Mouse (Mus musculus) neural tube, embryonic 14.5 days (tissue): ENCODE measurements around the gene Snx14. TPM values are rescaled to one million over a fixed set of nuclear protein-coding genes. Genes with fewer than 3 reads are reported as not detected.

Source experiments
- ATAC-seq: fragments of 200-750 bp; cut with Nextera tagmentation; 2 replicates; pipeline ENCODE4 v1.8.0; 2017; ENCODE audit warnings: low read depth, mild to moderate bottlenecking, moderate TSS enrichment, moderate library complexity
- H3K27ac ChIP-seq: fragments of 300-500 bp; sonication (generic); 2 replicates; pipeline ENCODE4 v1.5.1; 2014; ENCODE audit warnings: low read depth, mild to moderate bottlenecking, control low read depth, low read length, moderate library complexity, mixed read lengths
- H3K27me3 ChIP-seq: fragments of 300-500 bp; sonication (generic); 2 replicates; pipeline ENCODE4 v1.6.1; 2014; ENCODE audit warnings: low read length; ENCODE audit not compliant: control insufficient read depth, insufficient read depth
- H3K36me3 ChIP-seq: fragments of 300-500 bp; sonication (generic); 2 replicates; pipeline ENCODE4 v1.6.1; 2014; ENCODE audit warnings: low read length, mixed read lengths; ENCODE audit not compliant: control insufficient read depth, insufficient read depth
- H3K4me1 ChIP-seq: fragments of 300-500 bp; sonication (generic); 2 replicates; pipeline ENCODE4 v1.6.1; 2014; ENCODE audit warnings: low read length; ENCODE audit not compliant: control insufficient read depth, insufficient read depth
- H3K4me2 ChIP-seq: fragments of 300-500 bp; sonication (generic); 2 replicates; pipeline ENCODE4 v1.6.1; 2014; ENCODE audit warnings: mild to moderate bottlenecking, low read depth, low read length, control low read depth
- H3K4me3 ChIP-seq: fragments of 300-500 bp; sonication (generic); 2 replicates; pipeline ENCODE4 v1.5.1; 2014; ENCODE audit warnings: low read depth, low read length, control low read depth, mixed read lengths
- H3K9ac ChIP-seq: fragments of 300-500 bp; sonication (generic); replicated peaks from 2 replicates; pipeline ENCODE4 v1.6.1; 2014; ENCODE audit warnings: low read depth, mild to moderate bottlenecking, control low read depth, low read length, mixed read lengths
- H3K9me3 ChIP-seq: fragments of 300-500 bp; sonication (generic); 2 replicates; pipeline ENCODE4 v1.6.1; 2016; ENCODE audit warnings: low read length; ENCODE audit not compliant: control insufficient read depth
- WGBS: fragments of 180-500 bp; shearing (Covaris S2); extraction: QIAGEN DNeasy Blood & Tissue Kit; methylation state at CpG from one replicate; pipeline ENCODE4 v1.1.7; 2014; 5-methylcytosine and 5-hydroxymethylcytosine counted together
- polyA plus RNA-seq: library from polyadenylated mRNA; unstranded; fragments of >200 nt; fragmentation: Nextera tagmentation; extraction: Ambion mirVana; gene quantifications from 2 replicates; pipeline ENCODE4 v1.2.1, GENCODE M21; 2014

The Snx14 gene
- polyA plus RNA-seq, 1 experiment from 2014 or later, result 34.9 TPM

DNA sequence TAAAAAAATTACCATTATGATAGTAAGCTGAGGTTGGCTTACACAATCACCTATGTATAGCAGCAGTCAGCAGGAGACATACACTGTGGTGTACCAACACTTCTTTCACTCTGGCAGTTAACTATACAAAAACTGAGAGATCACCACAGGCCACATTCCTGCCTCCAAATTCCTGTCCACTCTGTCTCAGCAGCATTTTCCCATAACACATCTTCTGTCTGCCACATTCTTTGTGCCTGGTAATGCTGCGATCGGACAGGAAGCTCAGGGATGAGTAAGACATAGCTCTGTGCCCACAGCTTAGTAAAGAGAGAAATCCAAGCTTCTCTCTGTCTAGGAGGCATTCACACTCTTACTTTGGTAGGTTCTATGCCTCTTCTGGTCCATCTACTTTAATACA, 65.8 kb downstream of the Snx14 start:
- no peak overlapping the region for H3K27ac ChIP-seq
- no peak for ATAC-seq
- no peaks in the 10 kb centered on the region for H3K36me3 ChIP-seq
- 89% methylated on average over 2 of the region's 2 CpGs for whole genome bisulfite sequencing
- H3K4me1 ChIP-seq, result no peaks in the 10 kb centered on the region
- no peaks in the 10 kb centered on the region for H3K9me3 ChIP-seq
- no peak overlapping the region for H3K9ac ChIP-seq
- H3K27me3 ChIP-seq, result no peaks in the 10 kb centered on the region
- no peak overlapping the region for H3K4me2 ChIP-seq
- no peak overlapping the region for H3K4me3 ChIP-seq

DNA sequence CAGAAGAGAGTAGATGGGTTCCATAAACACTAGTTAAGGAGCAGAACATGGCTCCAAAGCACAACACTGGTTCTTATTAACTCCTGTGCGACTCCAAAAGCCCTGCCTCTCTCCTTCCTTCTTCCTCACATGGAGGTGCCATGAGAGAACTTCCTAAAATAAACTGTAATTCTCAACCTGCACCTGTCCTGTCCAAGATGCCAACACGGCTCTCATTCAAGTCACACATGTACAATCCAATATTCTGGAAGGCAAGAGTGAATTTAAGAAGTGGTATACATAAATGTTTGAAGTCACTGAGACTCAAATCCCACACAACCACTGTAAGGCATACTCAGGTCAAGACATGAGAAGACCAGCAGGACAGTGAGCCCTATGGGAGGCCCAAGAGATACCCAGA, 67.6 kb downstream of the Snx14 start:
- Histone ChIP-seq H3K4me1 (no peaks in the 10 kb centered on the region), H3K27me3 (no peaks in the 10 kb centered on the region), H3K9ac (no peak overlapping the region), H3K27ac (no peak overlapping the region), H3K4me2 (no peak overlapping the region), H3K36me3 (no peaks in the 10 kb centered on the region), H3K9me3 (no peaks in the 10 kb centered on the region), H3K4me3 (no peak overlapping the region)
- ATAC-seq, result no peak
- 95% methylated on average over 2 of the region's 2 CpGs for WGBS

DNA sequence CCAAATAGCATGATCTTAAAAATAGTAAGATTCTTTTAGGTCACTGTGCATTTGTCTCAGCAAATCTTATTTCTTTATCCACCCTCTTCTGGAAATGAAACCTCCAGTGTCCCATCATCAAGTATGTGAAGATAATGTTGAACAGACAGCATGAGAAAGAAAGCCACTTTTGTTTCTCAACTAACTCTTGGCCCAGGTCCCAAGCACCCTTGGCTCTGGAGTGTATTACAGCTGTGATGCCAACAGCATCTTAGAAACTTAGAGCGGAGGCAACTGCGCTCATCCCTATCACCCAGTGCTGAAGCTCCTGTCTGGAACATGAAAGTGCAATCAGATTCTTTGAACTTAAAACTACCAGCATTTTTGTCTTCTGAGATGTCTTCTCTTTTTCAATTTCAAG, 69.1 kb downstream of the Snx14 start:
- Histone ChIP-seq H3K9ac (no peak overlapping the region), H3K36me3 (no peaks in the 10 kb centered on the region), H3K4me1 (no peaks in the 10 kb centered on the region), H3K4me3 (no peak overlapping the region), H3K27ac (no peak overlapping the region), H3K27me3 (no peaks in the 10 kb centered on the region), H3K9me3 (no peaks in the 10 kb centered on the region), H3K4me2 (no peak overlapping the region)
- ATAC-seq, result no peak
- 93% methylated on average over 2 of the region's 2 CpGs for WGBS

DNA sequence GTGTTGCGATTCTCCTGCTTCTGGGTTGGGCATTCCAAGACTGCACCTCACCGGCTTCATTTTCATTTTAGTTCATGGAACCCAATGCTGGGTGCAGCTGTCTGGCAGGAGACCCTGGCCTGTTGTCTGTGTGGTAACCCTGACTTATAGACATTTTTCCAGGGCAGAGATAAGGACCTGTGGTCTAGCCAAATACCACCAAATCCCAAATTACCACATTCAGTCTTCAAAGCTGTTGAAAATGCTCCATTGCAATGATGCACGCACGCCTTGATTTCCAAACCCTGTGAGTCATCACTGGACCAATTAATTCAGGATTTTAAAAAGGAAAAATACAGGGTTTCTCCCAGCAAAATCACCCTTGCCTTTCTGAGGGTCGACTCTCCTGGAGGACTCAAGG, 70.3 kb downstream of the Snx14 start:
- WGBS, result 96% methylated on average over 5 of the region's 5 CpGs
- no peak for ATAC-seq

DNA sequence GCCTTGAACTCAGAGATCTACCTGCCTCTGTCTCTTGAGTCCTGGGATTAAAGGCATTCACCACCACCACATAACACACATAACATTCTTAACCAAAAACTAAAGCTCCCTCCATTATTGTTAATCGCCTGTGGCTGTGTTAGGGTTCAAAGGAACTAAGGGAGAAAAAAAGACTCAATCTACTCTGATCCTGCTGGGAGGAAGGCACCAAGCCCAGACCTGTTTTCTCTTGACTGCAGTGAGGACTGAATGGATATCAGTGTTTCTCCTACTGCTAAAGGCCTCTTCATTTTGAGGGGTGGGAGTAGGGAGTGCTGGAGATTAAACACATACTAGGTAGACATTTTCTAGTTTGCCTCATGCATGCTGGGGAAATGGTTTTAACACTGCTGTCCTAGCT, 71.0 kb downstream of the Snx14 start:
- Histone ChIP-seq H3K4me2 (no peak overlapping the region), H3K4me3 (no peak overlapping the region), H3K36me3 (no peaks in the 10 kb centered on the region), H3K4me1 (no peaks in the 10 kb centered on the region), H3K9me3 (no peaks in the 10 kb centered on the region), H3K27me3 (no peaks in the 10 kb centered on the region), H3K27ac (no peak overlapping the region), H3K9ac (no peak overlapping the region)
- WGBS, result 56% methylated on average over 1 of the region's 1 CpGs
- no peak for ATAC-seq

More for the DNA sequence above, 70.3 kb downstream of the Snx14 start:
- Histone ChIP-seq H3K4me2 (no peak overlapping the region), H3K9me3 (no peaks in the 10 kb centered on the region), H3K27me3 (no peaks in the 10 kb centered on the region), H3K4me1 (no peaks in the 10 kb centered on the region), H3K36me3 (no peaks in the 10 kb centered on the region), H3K9ac (no peak overlapping the region), H3K27ac (no peak overlapping the region), H3K4me3 (no peak overlapping the region)

DNA sequence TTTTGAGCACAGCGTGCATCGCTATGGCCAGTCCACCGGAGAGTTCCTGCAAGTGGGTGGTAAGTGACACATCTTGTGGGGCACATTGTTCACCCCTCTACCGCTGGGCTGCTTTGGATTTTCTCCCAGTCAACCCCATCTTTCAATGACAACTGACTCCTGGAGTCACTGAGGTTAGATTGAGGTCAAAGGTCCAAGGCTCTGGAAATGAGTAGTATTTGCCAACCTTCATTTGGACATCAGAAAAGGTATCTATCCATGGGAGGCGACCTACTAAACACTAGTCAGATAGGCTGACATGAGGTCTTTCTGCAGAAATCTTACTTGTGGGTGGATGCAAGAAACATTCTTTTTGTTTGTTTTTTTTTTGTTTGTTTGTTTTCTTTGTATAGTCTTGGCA, 71.4 kb downstream of the Snx14 start:
- H3K9me3 ChIP-seq, result no peaks in the 10 kb centered on the region
- H3K4me2 ChIP-seq, result no peak overlapping the region
- no peaks in the 10 kb centered on the region for H3K27me3 ChIP-seq
- no peaks in the 10 kb centered on the region for H3K36me3 ChIP-seq
- no peak overlapping the region for H3K9ac ChIP-seq
- no peaks in the 10 kb centered on the region for H3K4me1 ChIP-seq
- WGBS, result 89% methylated on average over 5 of the region's 5 CpGs
- no peak overlapping the region for H3K27ac ChIP-seq
- no peak overlapping the region for H3K4me3 ChIP-seq
- no peak for ATAC-seq

DNA sequence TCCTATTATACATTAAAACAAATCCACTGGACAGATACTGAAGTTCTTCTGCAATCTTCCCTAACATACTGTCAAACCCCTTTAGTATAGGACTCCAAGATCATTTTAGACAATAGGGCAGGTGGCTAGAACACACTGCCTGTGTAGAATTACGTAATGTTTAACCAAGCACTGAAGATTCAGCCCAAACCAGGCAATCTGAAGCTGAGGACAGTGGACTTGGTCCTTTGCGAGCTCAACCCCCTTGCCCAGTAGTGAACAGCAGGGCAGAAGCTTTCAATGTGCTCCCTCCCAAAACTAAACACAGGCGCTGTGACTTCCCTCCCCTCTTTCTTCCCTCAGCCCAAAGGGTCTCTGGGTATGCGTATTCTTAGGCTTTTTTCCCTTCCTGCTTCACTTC, 71.9 kb downstream of the Snx14 start:
- H3K4me1 ChIP-seq, result no peaks in the 10 kb centered on the region
- no peak overlapping the region for H3K4me2 ChIP-seq
- H3K27ac ChIP-seq, result no peak overlapping the region
- 96% methylated on average over 4 of the region's 4 CpGs for WGBS
- H3K9ac ChIP-seq, result no peak overlapping the region
- no peaks in the 10 kb centered on the region for H3K9me3 ChIP-seq
- H3K4me3 ChIP-seq, result no peak overlapping the region
- ATAC-seq, result no peak
- no peaks in the 10 kb centered on the region for H3K27me3 ChIP-seq
- no peaks in the 10 kb centered on the region for H3K36me3 ChIP-seq

DNA sequence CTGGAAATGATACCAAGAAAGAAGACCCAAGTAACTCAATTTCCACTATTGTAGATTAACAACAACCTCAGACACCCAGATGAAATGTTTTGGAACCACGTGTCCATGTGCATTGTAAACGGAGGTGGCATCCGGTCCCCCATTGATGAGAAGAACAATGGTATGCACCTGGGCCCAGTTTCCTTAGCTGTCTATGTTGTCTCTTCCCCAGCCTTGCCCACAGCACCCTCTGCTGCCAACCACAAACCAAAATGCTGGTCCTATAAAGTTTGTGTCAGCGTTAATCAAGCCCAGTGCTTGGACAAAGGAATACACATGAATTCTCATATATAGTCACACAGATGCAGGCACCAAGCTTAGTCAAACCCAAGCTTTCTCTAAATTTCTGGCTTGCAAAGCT, 72.5 kb downstream of the Snx14 start:
- 87% methylated on average over 4 of the region's 4 CpGs for WGBS
- H3K4me2 ChIP-seq, result no peak overlapping the region
- H3K4me3 ChIP-seq, result no peak overlapping the region
- no peak overlapping the region for H3K27ac ChIP-seq
- no peaks in the 10 kb centered on the region for H3K9me3 ChIP-seq
- no peaks in the 10 kb centered on the region for H3K4me1 ChIP-seq
- no peaks in the 10 kb centered on the region for H3K36me3 ChIP-seq
- H3K9ac ChIP-seq, result no peak overlapping the region
- ATAC-seq, result no peak
- no peaks in the 10 kb centered on the region for H3K27me3 ChIP-seq

DNA sequence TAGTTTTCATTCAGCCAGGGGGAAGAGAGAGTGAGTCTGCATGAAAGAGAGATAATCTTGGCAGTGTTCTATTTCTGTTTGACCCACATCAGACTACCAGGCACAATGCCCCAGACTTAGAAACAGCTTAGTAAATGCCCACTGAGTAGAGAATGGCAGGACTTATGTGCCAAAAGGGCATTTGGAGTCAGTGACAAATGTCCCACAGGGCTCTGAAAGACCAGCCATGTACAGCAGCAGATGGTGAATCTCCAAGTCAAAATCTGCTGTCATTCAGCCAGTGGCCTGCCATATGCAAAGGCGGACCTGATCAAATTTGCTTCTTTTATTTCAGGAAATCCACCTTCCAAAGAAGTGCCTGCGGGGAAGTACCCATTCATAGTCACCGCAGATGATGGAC, 75.7 kb downstream of the Snx14 start:
- H3K4me2 ChIP-seq, result no peak overlapping the region
- H3K4me1 ChIP-seq, result no peaks in the 10 kb centered on the region
- H3K27ac ChIP-seq, result no peak overlapping the region
- no peaks in the 10 kb centered on the region for H3K27me3 ChIP-seq
- H3K9ac ChIP-seq, result no peak overlapping the region
- no peaks in the 10 kb centered on the region for H3K9me3 ChIP-seq
- H3K4me3 ChIP-seq, result no peak overlapping the region
- no peak for ATAC-seq
- H3K36me3 ChIP-seq, result no peaks in the 10 kb centered on the region
- 82% methylated on average over 3 of the region's 3 CpGs for WGBS
